Mouse (Mus musculus) brain, embryonic 14.5 days (tissue): ENCODE data around the gene Slc26a3.

Experiments used
- CTCF ChIP-seq: fragments of 200-500 bp; IDR thresholded peaks from 2 replicates; pipeline ENCODE4 v1.5.1; 2012; ENCODE audit warnings: inconsistent platforms, mild to moderate bottlenecking, moderate library complexity, borderline replicate concordance; ENCODE audit not compliant: insufficient read depth, insufficient read length; ENCODE audit errors: extremely low read depth
- POLR2A ChIP-seq: fragments of 200-500 bp; IDR thresholded peaks from 2 replicates; pipeline ENCODE4 v1.6.1; 2012; ENCODE audit warnings: mild to moderate bottlenecking, inconsistent platforms, borderline replicate concordance; ENCODE audit not compliant: poor library complexity, insufficient read depth, insufficient read length, severe bottlenecking; ENCODE audit errors: extremely low read depth

DNA sequence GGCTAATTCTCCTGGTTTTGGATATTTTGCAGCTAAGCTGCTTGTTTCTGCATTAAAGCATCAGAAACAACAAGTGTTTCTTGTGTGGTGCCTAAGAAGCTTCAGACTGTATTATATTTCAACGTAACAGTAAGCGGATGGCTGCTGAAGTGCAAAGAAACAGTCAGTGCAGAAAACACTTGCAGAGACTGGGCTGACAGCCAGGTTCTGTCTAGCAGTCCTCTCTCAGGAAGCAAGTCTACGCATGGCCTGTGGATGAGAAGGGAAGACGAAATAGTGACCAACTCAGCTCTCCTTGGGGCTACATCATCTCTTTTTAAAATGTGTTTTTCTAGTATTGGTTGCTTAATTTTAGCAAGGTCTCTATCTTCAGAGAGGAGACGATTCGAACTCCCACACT, 129.4 kb downstream of the Slc26a3 start:
- TF ChIP-seq CTCF = no peak
- TF ChIP-seq POLR2A = no peak
